Mouse (Mus musculus) gastrocnemius, postnatal 4 days (tissue): ENCODE data around the gene Prima1. TPM values are rescaled to one million over a fixed set of nuclear protein-coding genes. Genes with fewer than 3 reads are reported as not detected.

Source experiments
- DNase-seq, 2 experiments: peaks; one replicate each; pipeline ENCODE4 v3.0.0; 2021 to 2022; ENCODE audit warnings: low spot score in 2 of 2, mixed read lengths in 2 of 2
- total RNA-seq, 2 experiments: library from RNA; stranded (reverse); gene quantifications; 2 replicates each; pipeline ENCODE4 v1.2.3; 2021

Gene Prima1
- total RNA-seq, 2 experiments from 2014 or later, result 1.8 to 2.3 TPM

DNA sequence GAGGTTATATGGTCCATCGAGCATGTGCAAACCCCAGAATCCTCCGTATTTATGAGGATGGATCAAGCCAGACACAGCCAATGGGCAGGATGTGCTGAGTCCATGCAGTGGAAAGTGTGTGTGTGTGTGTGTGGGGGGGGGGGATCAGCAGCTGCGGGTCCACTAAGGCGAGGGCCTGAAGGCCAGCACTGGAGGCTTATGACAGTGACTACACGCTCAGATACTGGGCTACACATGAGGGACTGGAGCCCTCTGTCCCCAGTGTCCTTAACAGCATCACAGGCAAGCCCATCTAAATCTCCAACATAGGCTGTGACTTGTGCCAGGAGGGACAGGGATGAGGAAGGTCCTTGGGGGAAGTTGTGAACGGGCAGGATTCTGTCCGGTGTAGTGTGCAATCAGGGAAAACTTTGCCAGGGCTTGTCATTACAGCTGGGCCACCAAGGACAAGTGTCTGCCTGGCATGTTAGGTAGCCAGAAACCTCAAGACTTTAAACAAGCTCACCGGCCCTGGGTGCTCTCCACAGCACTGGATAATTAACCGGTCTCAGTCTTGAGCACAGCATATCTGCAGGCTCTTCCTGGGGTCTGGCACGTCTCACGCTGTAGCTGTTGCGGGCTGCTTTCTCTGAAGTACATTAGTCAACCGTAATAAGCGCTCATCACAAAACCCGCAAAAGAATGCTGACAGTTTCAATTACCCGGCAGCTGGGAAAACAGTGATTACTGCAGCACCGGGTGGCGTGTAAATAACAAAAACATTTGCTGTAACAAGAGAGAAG is 84.6 kb downstream of the Prima1 start:
- DNase-seq, result no peak

DNA sequence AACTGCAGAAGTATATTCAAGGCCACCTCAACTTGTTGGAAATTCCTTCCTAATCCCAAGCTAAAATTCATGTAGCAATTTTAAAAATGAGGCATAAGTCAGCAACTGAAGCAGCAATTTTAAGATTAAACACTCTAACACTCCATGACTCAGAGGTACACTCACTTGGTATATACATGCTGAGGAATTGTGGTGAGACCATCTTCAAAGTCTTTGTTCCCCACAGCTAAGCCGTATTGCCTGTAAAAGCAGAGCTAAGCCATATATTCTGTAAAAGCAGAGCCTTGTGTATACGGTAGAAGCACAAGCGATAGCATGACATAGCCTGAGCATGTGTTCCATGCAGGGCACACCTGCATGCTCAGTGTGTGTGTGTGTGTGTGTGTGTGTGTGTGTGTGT is 86.5 kb downstream of the Prima1 start:
- DNase-seq, result no peak

GRCm38 (mm10) chr12:103154927-103155326 is 87.0 kb downstream of the Prima1 start:
- DNase-seq, result no peak

GRCm38 (mm10) chr12:103150247-103150646 is 91.7 kb downstream of the Prima1 start:
- DNase-seq, result no peak

Other genes with a start within 250 kb of the Prima1 start
- gene Fam181a, start 68.8 kb upstream of the Prima1 start, total RNA-seq, result not detected
- 100 to 1,000 TPM; 128 to 151 TPM for gene Asb2, start 113.9 kb upstream of the Prima1 start, total RNA-seq
- gene Otub2, start 146.5 kb upstream of the Prima1 start, total RNA-seq, result 1 to 10 TPM; 3.7 to 4.1 TPM
- 1 to 10 TPM in 1 of 2 experiments, under 1 TPM in 1; 0.83 to 1.9 TPM for gene 9330161L09Rik, start 165.7 kb upstream of the Prima1 start, total RNA-seq
- gene Ddx24, start 183.7 kb upstream of the Prima1 start, total RNA-seq, result 10 to 100 TPM; 59.2 to 59.3 TPM
- gene Ifi27, start 192.1 kb upstream of the Prima1 start, total RNA-seq, result 100 to 1,000 TPM; 146 to 155 TPM
- 10 to 100 TPM; 17.5 to 27.8 TPM for gene Ifi27l2a, start 201.5 kb upstream of the Prima1 start, total RNA-seq
- gene Ifi27l2b, start 215.1 kb upstream of the Prima1 start, total RNA-seq, result not detected